Mouse (Mus musculus) lung, embryonic 16.5 days (tissue): ENCODE measurements at regions not wholly inside any gene's neighbourhood (a gene's known extent, or its start where the extent isn't known, plus 50 kb on each side); places are given as distances from the start of the nearest gene placed in this dataset.

Experiments
- ATAC-seq: fragments of 200-750 bp; cut with Nextera tagmentation; 2 replicates; pipeline ENCODE4 v1.8.0; 2017; ENCODE audit warnings: low read depth, mild to moderate bottlenecking, moderate library complexity
- H3K27ac ChIP-seq: fragments of 300-500 bp; sonication (generic); 2 replicates; pipeline ENCODE4 v1.5.1; 2014; ENCODE audit warnings: mild to moderate bottlenecking, control low read depth, low read length
- H3K27me3 ChIP-seq: fragments of 300-500 bp; sonication (generic); 2 replicates; pipeline ENCODE4 v1.6.1; 2014; ENCODE audit warnings: low read depth, low read length, mixed read lengths; ENCODE audit not compliant: control insufficient read depth, insufficient read depth
- H3K36me3 ChIP-seq: fragments of 300-500 bp; sonication (generic); 2 replicates; pipeline ENCODE4 v1.6.1; 2014; ENCODE audit warnings: low read length; ENCODE audit not compliant: control insufficient read depth, insufficient read depth
- H3K4me1 ChIP-seq: fragments of 300-500 bp; sonication (generic); replicated peaks from 2 replicates; pipeline ENCODE4 v1.6.1; 2014; ENCODE audit warnings: low read length, mixed read lengths; ENCODE audit not compliant: control insufficient read depth, insufficient read depth
- H3K4me2 ChIP-seq: fragments of 300-500 bp; sonication (generic); 2 replicates; pipeline ENCODE4 v1.6.1; 2014; ENCODE audit warnings: low read depth, low read length, control low read depth
- H3K4me3 ChIP-seq: fragments of 300-500 bp; sonication (generic); 2 replicates; pipeline ENCODE4 v1.5.1; 2014; ENCODE audit warnings: mild to moderate bottlenecking, low read length, control low read depth
- H3K9ac ChIP-seq: fragments of 300-500 bp; sonication (generic); 2 replicates; pipeline ENCODE4 v1.6.1; 2014; ENCODE audit warnings: low read length, control low read depth
- H3K9me3 ChIP-seq: fragments of 300-500 bp; sonication (generic); 2 replicates; pipeline ENCODE4 v1.6.1; 2016; ENCODE audit warnings: low read length; ENCODE audit not compliant: control insufficient read depth
- WGBS: fragments of 180-500 bp; shearing (Covaris S2); extraction: QIAGEN DNeasy Blood & Tissue Kit; methylation state at CpG from one replicate; pipeline ENCODE4 v1.1.7; 2014; 5-methylcytosine and 5-hydroxymethylcytosine counted together

GRCm38 (mm10) chr16:92969036-92969435 is 143.1 kb upstream of the Runx1 start:
- ATAC-seq, result no peak
- WGBS, result 85% methylated on average over 5 of the region's 5 CpGs
- no peaks in the 10 kb centered on the region for H3K27me3 ChIP-seq
- H3K4me2 ChIP-seq, result no peak overlapping the region
- no peak overlapping the region for H3K4me3 ChIP-seq
- H3K4me1 ChIP-seq, result no peaks in the 10 kb centered on the region
- H3K9me3 ChIP-seq, result no peaks in the 10 kb centered on the region
- H3K36me3 ChIP-seq, result no peaks in the 10 kb centered on the region
- H3K9ac ChIP-seq, result no peak overlapping the region
- no peak overlapping the region for H3K27ac ChIP-seq

- Histone ChIP-seq H3K36me3 (no peaks in the 10 kb centered on the region), H3K27me3 (no peaks in the 10 kb centered on the region), H3K4me3 (no peak overlapping the region), H3K9me3 (no peaks in the 10 kb centered on the region), H3K9ac (no peak overlapping the region), H3K4me2 (no peak overlapping the region), H3K27ac (no peak overlapping the region), H3K4me1 (no peaks in the 10 kb centered on the region)
- no peak for ATAC-seq
- whole genome bisulfite sequencing, result 73% methylated on average over 10 of the region's 10 CpGs
Measured at GRCm38 (mm10) chr16:92966069-92966866, 140.3 kb upstream of the Runx1 start.

- ATAC-seq, result no peak
- H3K4me1 ChIP-seq, result no peaks in the 10 kb centered on the region
- no peak overlapping the region for H3K4me2 ChIP-seq
- H3K4me3 ChIP-seq, result no peak overlapping the region
- no peak overlapping the region for H3K27ac ChIP-seq
- no peaks in the 10 kb centered on the region for H3K27me3 ChIP-seq
- no peak overlapping the region for H3K9ac ChIP-seq
- H3K36me3 ChIP-seq, result no peaks in the 10 kb centered on the region
- WGBS, result 44% methylated on average over 3 of the region's 3 CpGs
- no peaks in the 10 kb centered on the region for H3K9me3 ChIP-seq
Measured at GRCm38 (mm10) chr16:92965651-92966050, 139.7 kb upstream of the Runx1 start.

- no peak overlapping the region for H3K4me2 ChIP-seq
- no peak overlapping the region for H3K27ac ChIP-seq
- ATAC-seq, result no peak
- H3K9ac ChIP-seq, result no peak overlapping the region
- no peaks in the 10 kb centered on the region for H3K4me1 ChIP-seq
- H3K4me3 ChIP-seq, result no peak overlapping the region
- no peaks in the 10 kb centered on the region for H3K36me3 ChIP-seq
- WGBS, result 75% methylated on average over 4 of the region's 4 CpGs
- H3K27me3 ChIP-seq, result no peaks in the 10 kb centered on the region
- H3K9me3 ChIP-seq, result no peaks in the 10 kb centered on the region
Measured at GRCm38 (mm10) chr16:92963582-92963981, 137.6 kb upstream of the Runx1 start.

- H3K4me1 ChIP-seq, result no peaks in the 10 kb centered on the region
- no peaks in the 10 kb centered on the region for H3K36me3 ChIP-seq
- no peak overlapping the region for H3K4me3 ChIP-seq
- WGBS, result 67% methylated on average over 3 of the region's 3 CpGs
- H3K9ac ChIP-seq, result no peak overlapping the region
- no peaks in the 10 kb centered on the region for H3K9me3 ChIP-seq
- H3K27ac ChIP-seq, result no peak overlapping the region
- ATAC-seq, result no peak
- no peak overlapping the region for H3K4me2 ChIP-seq
- H3K27me3 ChIP-seq, result no peaks in the 10 kb centered on the region
Measured at GRCm38 (mm10) chr16:92961361-92961760, 135.4 kb upstream of the Runx1 start.

- Histone ChIP-seq H3K4me3 (no peak overlapping the region), H3K9ac (no peak overlapping the region), H3K4me2 (no peak overlapping the region), H3K36me3 (no peaks in the 10 kb centered on the region), H3K9me3 (no peaks in the 10 kb centered on the region), H3K4me1 (peaks cover under 1% of the 10 kb centered on the region), H3K27ac (no peak overlapping the region), H3K27me3 (no peaks in the 10 kb centered on the region)
- WGBS, result 71% methylated on average over 7 of the region's 7 CpGs
- ATAC-seq, result no peak
Measured at GRCm38 (mm10) chr16:92960740-92961139, 134.8 kb upstream of the Runx1 start.

- H3K9me3 ChIP-seq, result no peaks in the 10 kb centered on the region
- no peak overlapping the region for H3K4me2 ChIP-seq
- no peak overlapping the region for H3K4me3 ChIP-seq
- no peak overlapping the region for H3K9ac ChIP-seq
- no peak overlapping the region for H3K27ac ChIP-seq
- no peaks in the 10 kb centered on the region for H3K36me3 ChIP-seq
- H3K27me3 ChIP-seq, result no peaks in the 10 kb centered on the region
- peaks cover 13% of the 10 kb centered on the region for H3K4me1 ChIP-seq
- no peak for ATAC-seq
- WGBS, result 84% methylated on average over 8 of the region's 8 CpGs
Measured at GRCm38 (mm10) chr16:92958967-92959366, 133.0 kb upstream of the Runx1 start.

GRCm38 (mm10) chr16:92958146-92958545 is 132.2 kb upstream of the Runx1 start:
- H3K4me1 ChIP-seq, result peaks cover 13% of the 10 kb centered on the region
- 68% methylated on average over 6 of the region's 6 CpGs for WGBS

GRCm38 (mm10) chr16:92955508-92955907 is 129.6 kb upstream of the Runx1 start:
- H3K4me3 ChIP-seq, result no peak overlapping the region
- ATAC-seq, result no peak
- no peak overlapping the region for H3K4me2 ChIP-seq
- H3K4me1 ChIP-seq, result peaks cover 13% of the 10 kb centered on the region
- no peaks in the 10 kb centered on the region for H3K9me3 ChIP-seq
- H3K9ac ChIP-seq, result no peak overlapping the region
- H3K27me3 ChIP-seq, result no peaks in the 10 kb centered on the region
- 38% methylated on average over 5 of the region's 5 CpGs for WGBS
- no peak overlapping the region for H3K27ac ChIP-seq
- no peaks in the 10 kb centered on the region for H3K36me3 ChIP-seq

More at GRCm38 (mm10) chr16:92958146-92958545, 132.2 kb upstream of the Runx1 start:
- Histone ChIP-seq H3K4me2 (no peak overlapping the region), H3K9ac (no peak overlapping the region), H3K9me3 (no peaks in the 10 kb centered on the region), H3K4me3 (no peak overlapping the region), H3K36me3 (no peaks in the 10 kb centered on the region), H3K27ac (no peak overlapping the region), H3K27me3 (no peaks in the 10 kb centered on the region)
- no peak for ATAC-seq
